13 mouse cellular contexts compared by ENCODE assay signal in genomic region chr17:34804871-34805562, GRCm38 (mm10). TPM values are rescaled to one million over a fixed set of nuclear protein-coding genes. Genes with fewer than 3 reads are reported as not detected.
DNase-seq lines count a peak whose midpoint lies in the region; ATAC-seq and TF ChIP-seq lines count a peak whose summit lies in the region.
"Had no signal": no experiment of that assay in that cellular context is flagged by ENCODE, and none has a peak within 500 bp of the region (broad histone marks: within the 10 kb centered on the region; RNA-seq: fewer than 3 reads in every experiment).

No protein-coding gene starts in this region.

- ATAC-seq in midbrain, postnatal 0 days (ENCODE audit: low FRiP score) = no peak
- no peak for ATAC-seq in midbrain, embryonic 15.5 days (replicated peaks)
- no peak for ATAC-seq in frontal cortex, adult (ENCODE audit: low TSS enrichment)
- ATAC-seq: hindbrain, embryonic 16.5 days had no signal

- intact Hi-C loops in gastrocnemius, adult 2 months (cut with DNase I) = loop anchor here (5.0 kb wide), 1 partner anchor 88 kb away; no protein-coding TSS in a partner anchor

- TF ChIP-seq CTCF in gastrocnemius, adult 2 months (IDR thresholded peaks at IDR 0.05) = peak; percentile 51
- peak; percentile 41 for TF ChIP-seq CTCF in midbrain, postnatal 0 days (IDR thresholded peaks at IDR 0.05)
- peak; percentile 33; the same call in 1 of the 2 replicates for TF ChIP-seq CTCF in bone marrow, adult 2 months (IDR thresholded peaks at IDR 0.05; ENCODE audit: control insufficient read depth, insufficient read depth, low read length)
- peak; percentile 54; the same call in 1 of the 2 replicates for TF ChIP-seq CTCF in testis, adult 2 months (IDR thresholded peaks at IDR 0.05; ENCODE audit: control insufficient read depth, insufficient read depth, insufficient replicate concordance, low read depth, low read length)

- no peak overlapping the region for H3K4me2 ChIP-seq in midbrain, postnatal 0 days (ENCODE audit: low read depth, low read length, poor library complexity, severe bottlenecking)
- no peak overlapping the region for H3K4me2 ChIP-seq in midbrain, embryonic 15.5 days
- H3K4me2 ChIP-seq: lung, embryonic 15.5 days; midbrain, embryonic 12.5 days had no signal

- WGBS in midbrain, postnatal 0 days = 76% methylated on average over 6 of the region's 6 CpGs
- WGBS in midbrain, embryonic 15.5 days = 78% methylated on average over 6 of the region's 6 CpGs
- WGBS in bone marrow, adult 2 months = 68% methylated on average over 6 of the region's 6 CpGs

- TF ChIP-seq POLR2A in bone marrow, adult 2 months (IDR thresholded peaks at IDR 0.05; ENCODE audit: borderline replicate concordance, control insufficient read depth, low read depth, low read length) = no peak
- no peak for TF ChIP-seq POLR2A in testis, adult 2 months (IDR thresholded peaks at IDR 0.05; ENCODE audit: control insufficient read depth, low read depth, low read length)

- no peak overlapping the region for H3K9ac ChIP-seq in midbrain, postnatal 0 days (replicated peaks; ENCODE audit: low read length, poor library complexity, severe bottlenecking)
- H3K9ac ChIP-seq in midbrain, embryonic 15.5 days = no peak overlapping the region
- H3K9ac ChIP-seq: lung, embryonic 15.5 days; midbrain, embryonic 12.5 days had no signal

- no peaks in the 10 kb centered on the region; the same call in 1 of the 2 replicates for H3K9me3 ChIP-seq in midbrain, postnatal 0 days (ENCODE audit: low read length)
- H3K9me3 ChIP-seq in midbrain, embryonic 15.5 days = no peaks in the 10 kb centered on the region

- H3K4me3 ChIP-seq in gastrocnemius, adult 2 months = no peak overlapping the region
- H3K4me3 ChIP-seq in midbrain, postnatal 0 days (ENCODE audit: low read depth, low read length) = no peak overlapping the region
- H3K4me3 ChIP-seq in midbrain, embryonic 15.5 days = no peak overlapping the region
- H3K4me3 ChIP-seq in bone marrow, adult 2 months (replicated peaks; ENCODE audit: control insufficient read depth, low read depth, low read length) = no peak overlapping the region
- no peak overlapping the region for H3K4me3 ChIP-seq in testis, adult 2 months (ENCODE audit: control insufficient read depth, low read depth, low read length)
- H3K4me3 ChIP-seq: lung, embryonic 15.5 days; midbrain, embryonic 12.5 days had no signal

- no peak overlapping the region for H3K27ac ChIP-seq in gastrocnemius, adult 2 months
- no peak overlapping the region for H3K27ac ChIP-seq in midbrain, postnatal 0 days (ENCODE audit: low read depth, low read length)
- H3K27ac ChIP-seq in midbrain, embryonic 15.5 days = no peak overlapping the region
- H3K27ac ChIP-seq in bone marrow, adult 2 months (ENCODE audit: control insufficient read depth, insufficient read depth, low read depth, low read length, poor library complexity) = no peak overlapping the region
- H3K27ac ChIP-seq in testis, adult 2 months (ENCODE audit: control insufficient read depth, insufficient read depth, low read depth, low read length) = no peak overlapping the region
- H3K27ac ChIP-seq: lung, embryonic 15.5 days; midbrain, embryonic 12.5 days had no signal

- DNase-seq in gastrocnemius, adult 2 months = no peak
- no peak for DNase-seq in gastrocnemius, postnatal 25 days
- DNase-seq in midbrain, postnatal 0 days (ENCODE audit: low spot score) = no peak
- DNase-seq in left cerebral cortex, adult 18-20 months (ENCODE audit: low spot score in 2 of 2) = no peak

- no peaks in the 10 kb centered on the region for H3K27me3 ChIP-seq in midbrain, postnatal 0 days (ENCODE audit: insufficient read depth, low read length)
- no peaks in the 10 kb centered on the region for H3K27me3 ChIP-seq in midbrain, embryonic 15.5 days (replicated peaks)
- no peaks in the 10 kb centered on the region for H3K27me3 ChIP-seq in testis, adult 2 months (ENCODE audit: control insufficient read depth, insufficient read depth, low read length)
- H3K27me3 ChIP-seq: lung, embryonic 15.5 days; midbrain, embryonic 12.5 days had no signal

- H3K4me1 ChIP-seq in midbrain, postnatal 0 days (ENCODE audit: insufficient read depth, low read length) = no peaks in the 10 kb centered on the region
- no peaks in the 10 kb centered on the region for H3K4me1 ChIP-seq in midbrain, embryonic 15.5 days
- H3K4me1 ChIP-seq in bone marrow, adult 2 months (ENCODE audit: control insufficient read depth, insufficient read depth, low read length) = no peaks in the 10 kb centered on the region
- no peaks in the 10 kb centered on the region for H3K4me1 ChIP-seq in testis, adult 2 months (ENCODE audit: control insufficient read depth, insufficient read depth, low read length)
- H3K4me1 ChIP-seq: lung, embryonic 15.5 days; midbrain, embryonic 12.5 days had no signal

- H3K36me3 ChIP-seq in midbrain, postnatal 0 days (ENCODE audit: insufficient read depth, low read length) = no peaks in the 10 kb centered on the region; the same call in 1 of the 2 replicates
- no peaks in the 10 kb centered on the region for H3K36me3 ChIP-seq in midbrain, embryonic 15.5 days (replicated peaks)
- H3K36me3 ChIP-seq in testis, adult 2 months (ENCODE audit: control insufficient read depth, insufficient read depth, low read length) = no peaks in the 10 kb centered on the region
- H3K36me3 ChIP-seq: lung, embryonic 15.5 days; midbrain, embryonic 12.5 days had no signal

RNA-seq across cellular contexts. Expression of gene Cyp21a1, which starts 0.7 kb away (rescaled TPM):
- not detected for total RNA-seq in gastrocnemius, adult 2 months (2021)
- under 1 TPM in 1 of 2 experiments, not detected in 1; 0.16 TPM for total RNA-seq in gastrocnemius, postnatal 25 days (2021)
- not detected in 2 replicates for total RNA-seq in midbrain, postnatal 0 days (2014; rRNA removed)
- not detected in 2 replicates for polyA plus RNA-seq in midbrain, postnatal 0 days (2015; fragmentation: Nextera tagmentation; extraction: Ambion mirVana)
- polyA plus RNA-seq in midbrain, embryonic 15.5 days (2015; fragmentation: Nextera tagmentation; extraction: Ambion mirVana) = not detected in 2 replicates
- polyA plus RNA-seq in bone marrow, adult 2 months (2011; ENCODE audit: insufficient read depth, insufficient read length, low replicate concordance, missing spikeins) = not detected in 2 replicates
- polyA plus RNA-seq in testis, adult 2 months (2012; rRNA removed) = 1.1 and 1.4 TPM in 2 replicates
- not detected for total RNA-seq in left cerebral cortex, adult 18-20 months (2021)
- total RNA-seq: neutrophil, adult 5-6 weeks had no signal
- polyA plus RNA-seq: hindbrain, embryonic 16.5 days; lung, embryonic 15.5 days; midbrain, embryonic 12.5 days; stomach, embryonic 14.5 days had no signal

RNA-seq across cellular contexts. Expression of gene Stk19, which starts 31.7 kb away (rescaled TPM):
- 1 to 10 TPM; 7.3 to 7.7 TPM for total RNA-seq in gastrocnemius, adult 2 months (2021)
- 1 to 10 TPM; 7.0 to 7.2 TPM for total RNA-seq in gastrocnemius, postnatal 25 days (2021)
- 25.8 and 30.4 TPM in 2 replicates for total RNA-seq in midbrain, postnatal 0 days (2014; rRNA removed)
- 48.6 and 50.3 TPM in 2 replicates for polyA plus RNA-seq in midbrain, postnatal 0 days (2015; fragmentation: Nextera tagmentation; extraction: Ambion mirVana)
- 41.2 and 50.4 TPM in 2 replicates for polyA plus RNA-seq in midbrain, embryonic 15.5 days (2015; fragmentation: Nextera tagmentation; extraction: Ambion mirVana)
- 44.0 and 63.6 TPM in 2 replicates for polyA plus RNA-seq in bone marrow, adult 2 months (2011; ENCODE audit: insufficient read depth, insufficient read length, low replicate concordance, missing spikeins)
- polyA plus RNA-seq in testis, adult 2 months (2012; rRNA removed) = 41.3 and 46.3 TPM in 2 replicates
- 10 to 100 TPM; 49.7 to 53.0 TPM for total RNA-seq in left cerebral cortex, adult 18-20 months (2021)

RNA-seq across cellular contexts. Expression of gene Dxo, which starts 31.8 kb away (rescaled TPM):
- total RNA-seq in gastrocnemius, adult 2 months (2021) = 10 to 100 TPM in 1 of 2 experiments, 1 to 10 TPM in 1; 10.0 to 11.4 TPM
- 10 to 100 TPM in 1 of 2 experiments, 1 to 10 TPM in 1; 7.6 to 10.5 TPM for total RNA-seq in gastrocnemius, postnatal 25 days (2021)
- total RNA-seq in midbrain, postnatal 0 days (2014; rRNA removed) = 34.5 and 40.7 TPM in 2 replicates
- polyA plus RNA-seq in midbrain, postnatal 0 days (2015; fragmentation: Nextera tagmentation; extraction: Ambion mirVana) = 56.4 and 59.1 TPM in 2 replicates
- polyA plus RNA-seq in midbrain, embryonic 15.5 days (2015; fragmentation: Nextera tagmentation; extraction: Ambion mirVana) = 75.0 and 79.1 TPM in 2 replicates
- 52.4 and 73.3 TPM in 2 replicates for polyA plus RNA-seq in bone marrow, adult 2 months (2011; ENCODE audit: insufficient read depth, insufficient read length, low replicate concordance, missing spikeins)
- polyA plus RNA-seq in testis, adult 2 months (2012; rRNA removed) = 51.3 and 61.0 TPM in 2 replicates
- total RNA-seq in left cerebral cortex, adult 18-20 months (2021) = 10 to 100 TPM; 32.1 to 37.8 TPM

RNA-seq across cellular contexts. Expression of gene Skiv2l, which starts 45.0 kb away (rescaled TPM):
- 10 to 100 TPM; 19.0 to 24.6 TPM for total RNA-seq in gastrocnemius, adult 2 months (2021)
- total RNA-seq in gastrocnemius, postnatal 25 days (2021) = 10 to 100 TPM; 18.0 to 18.9 TPM
- 81.5 and 98.8 TPM in 2 replicates for total RNA-seq in midbrain, postnatal 0 days (2014; rRNA removed)
- polyA plus RNA-seq in midbrain, postnatal 0 days (2015; fragmentation: Nextera tagmentation; extraction: Ambion mirVana) = 45.1 and 50.2 TPM in 2 replicates
- 67.4 and 73.8 TPM in 2 replicates for polyA plus RNA-seq in midbrain, embryonic 15.5 days (2015; fragmentation: Nextera tagmentation; extraction: Ambion mirVana)
- 31.0 and 67.7 TPM in 2 replicates for polyA plus RNA-seq in bone marrow, adult 2 months (2011; ENCODE audit: insufficient read depth, insufficient read length, low replicate concordance, missing spikeins)
- polyA plus RNA-seq in testis, adult 2 months (2012; rRNA removed) = 137 and 142 TPM in 2 replicates
- 10 to 100 TPM; 62.2 to 63.9 TPM for total RNA-seq in left cerebral cortex, adult 18-20 months (2021)

RNA-seq across cellular contexts. Expression of gene Nelfe, which starts 45.2 kb away (rescaled TPM):
- 10 to 100 TPM in 1 of 2 experiments, 1 to 10 TPM in 1; 9.4 to 10.8 TPM for total RNA-seq in gastrocnemius, adult 2 months (2021)
- 1 to 10 TPM; 7.7 to 8.9 TPM for total RNA-seq in gastrocnemius, postnatal 25 days (2021)
- total RNA-seq in midbrain, postnatal 0 days (2014; rRNA removed) = 33.1 and 35.1 TPM in 2 replicates
- polyA plus RNA-seq in midbrain, postnatal 0 days (2015; fragmentation: Nextera tagmentation; extraction: Ambion mirVana) = 57.7 and 60.2 TPM in 2 replicates
- 76.3 and 82.3 TPM in 2 replicates for polyA plus RNA-seq in midbrain, embryonic 15.5 days (2015; fragmentation: Nextera tagmentation; extraction: Ambion mirVana)
- polyA plus RNA-seq in bone marrow, adult 2 months (2011; ENCODE audit: insufficient read depth, insufficient read length, low replicate concordance, missing spikeins) = 13.1 and 42.2 TPM in 2 replicates
- polyA plus RNA-seq in testis, adult 2 months (2012; rRNA removed) = 173 and 180 TPM in 2 replicates
- total RNA-seq in left cerebral cortex, adult 18-20 months (2021) = 10 to 100 TPM; 33.8 to 39.7 TPM
